Mouse (Mus musculus) ES-E14 (cell line): ENCODE measurements around the gene Sema3f. TPM values are rescaled to one million over a fixed set of nuclear protein-coding genes. Genes with fewer than 3 reads are reported as not detected.

ENCODE experiments used
- DNase-seq: peaks from one replicate; pipeline ENCODE4 v3.0.0-alpha.2; 2013; ENCODE audit warnings: low read depth, low spot score
- H3K27ac ChIP-seq: 2 replicates; pipeline ENCODE4 v1.5.1; 2012; ENCODE audit warnings: low read depth, mild to moderate bottlenecking, low read length, moderate library complexity, mixed read lengths; ENCODE audit not compliant: poor library complexity, insufficient read depth, severe bottlenecking
- H3K36me3 ChIP-seq: 2 replicates; pipeline ENCODE4 v1.6.1; 2012; ENCODE audit warnings: mild to moderate bottlenecking, low read length, moderate library complexity, mixed read lengths; ENCODE audit not compliant: control insufficient read depth, poor library complexity, insufficient read depth, severe bottlenecking
- H3K4me1 ChIP-seq, 2 experiments: fragments of 150-350 bp in 1 of 2; sonication (generic) in 1 of 2; 2 replicates each; pipeline ENCODE4 v1.6.1; 2012; ENCODE audit warnings: low read length in 2 of 2, mild to moderate bottlenecking in 1 of 2, mixed read lengths in 1 of 2; ENCODE audit not compliant: control insufficient read depth in 2 of 2, insufficient read depth in 2 of 2, poor library complexity in 1 of 2
- H3K4me3 ChIP-seq, 2 experiments: fragments of 150-350 bp in 1 of 2; sonication (generic) in 1 of 2; 2 replicates each; pipeline ENCODE4 v1.5.1; 2012; ENCODE audit warnings: low read length in 2 of 2, low read depth in 1 of 2, mild to moderate bottlenecking in 1 of 2, mixed read lengths in 1 of 2; ENCODE audit not compliant: insufficient read depth in 1 of 2, poor library complexity in 1 of 2, severe bottlenecking in 1 of 2
- H3K9ac ChIP-seq: 2 replicates; pipeline ENCODE4 v1.6.1; 2012; ENCODE audit warnings: low read depth, mild to moderate bottlenecking, low read length, mixed read lengths; ENCODE audit not compliant: poor library complexity, insufficient read depth, severe bottlenecking
- H3K9me3 ChIP-seq: fragments of 150-350 bp; sonication (generic); 2 replicates; pipeline ENCODE4 v1.6.1; 2012; ENCODE audit warnings: low read depth, mild to moderate bottlenecking, low read length; ENCODE audit not compliant: control insufficient read depth, insufficient read depth
- CHD2 ChIP-seq: IDR thresholded peaks from 2 replicates; pipeline ENCODE4 v1.6.1; 2014; ENCODE audit warnings: mild to moderate bottlenecking, low read depth, low read length, inconsistent platforms
- HCFC1 ChIP-seq: IDR thresholded peaks from 2 replicates; pipeline ENCODE4 v1.6.1; 2012; ENCODE audit warnings: low read length, inconsistent platforms, borderline replicate concordance; ENCODE audit not compliant: insufficient read depth
- MAFK ChIP-seq: IDR thresholded peaks from 2 replicates; pipeline ENCODE4 v1.6.1; 2014; ENCODE audit warnings: mild to moderate bottlenecking, low read depth, low read length, inconsistent platforms; ENCODE audit not compliant: insufficient read depth
- ZC3H11A ChIP-seq: IDR thresholded peaks from 2 replicates; pipeline ENCODE4 v1.6.1; 2012; ENCODE audit warnings: low read depth, mild to moderate bottlenecking, inconsistent platforms, low read length, borderline replicate concordance
- ZNF384 ChIP-seq: IDR thresholded peaks from 2 replicates; pipeline ENCODE4 v1.6.1; 2012; ENCODE audit warnings: low read depth, low read length, inconsistent platforms
- in situ Hi-C, 2 experiments: fragments of 600-800 bp; cut with MboI; formaldehyde crosslinking; loops; one replicate each; pipeline ENCODE4 v1.15.1; 2025; ENCODE audit warnings: low sequenced_read_pairs in 2 of 2, inconsistent platforms in 1 of 2; ENCODE audit not compliant: unreplicated experiment in 2 of 2
- total RNA-seq: library from RNA; depleted of rRNA; stranded (reverse); fragments of 300-350 nt; gene quantifications from 2 replicates; pipeline ENCODE4 v1.2.3, GENCODE M21; 2012

The Sema3f gene
- total RNA-seq, 1 experiment = 11.6 TPM

GRCm38 (mm10) chr9:107668916-107669315, 41.4 kb downstream of the Sema3f start:
- no peak overlapping the region for H3K27ac ChIP-seq
- H3K36me3 ChIP-seq = no peaks in the 10 kb centered on the region
- no peak overlapping the region for H3K4me3 ChIP-seq
- in situ Hi-C loops = no loop called here
- no peak for TF ChIP-seq HCFC1
- no peak for TF ChIP-seq ZC3H11A
- TF ChIP-seq CHD2 = no peak
- no peak for TF ChIP-seq MAFK
- TF ChIP-seq ZNF384 = no peak
- no peak for DNase-seq
- no peaks in the 10 kb centered on the region for H3K9me3 ChIP-seq
- H3K9ac ChIP-seq = no peak overlapping the region
- H3K4me1 ChIP-seq = peaks cover 0 to 5% of the 10 kb centered on the region in 2 experiments; a peak in 1 of 4 replicates

DNA sequence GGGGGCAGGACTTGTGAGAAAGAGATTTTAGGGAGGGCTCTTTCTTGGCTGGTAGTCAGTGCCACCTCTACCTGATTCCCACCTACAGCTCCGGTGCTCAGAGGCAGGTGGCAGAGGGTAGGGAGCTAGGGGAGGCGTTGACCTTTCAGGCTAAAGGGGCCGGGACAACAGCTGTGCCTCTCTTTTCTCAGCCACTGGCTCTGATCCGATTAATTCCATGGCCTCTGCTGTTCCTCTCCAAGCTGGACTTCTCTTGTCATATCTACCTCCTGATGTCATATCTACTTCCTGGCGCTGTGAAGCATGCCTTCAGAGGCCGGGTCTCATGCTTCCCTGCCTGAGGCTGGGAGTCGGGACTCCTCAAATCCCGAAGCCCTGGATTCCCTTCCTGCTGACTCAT, 42.3 kb downstream of the Sema3f start:
- no peak overlapping the region for H3K9ac ChIP-seq
- H3K9me3 ChIP-seq = no peaks in the 10 kb centered on the region
- DNase-seq = no peak
- no peak overlapping the region for H3K27ac ChIP-seq
- no peak overlapping the region for H3K4me3 ChIP-seq
- H3K36me3 ChIP-seq = no peaks in the 10 kb centered on the region
- in situ Hi-C loops = no loop called here
- TF ChIP-seq HCFC1 (no peak), ZNF384 (no peak), MAFK (no peak), ZC3H11A (no peak), CHD2 (no peak)
- peaks cover 0 to 12% of the 10 kb centered on the region in 2 experiments; a peak in 1 of 4 replicates for H3K4me1 ChIP-seq

DNA sequence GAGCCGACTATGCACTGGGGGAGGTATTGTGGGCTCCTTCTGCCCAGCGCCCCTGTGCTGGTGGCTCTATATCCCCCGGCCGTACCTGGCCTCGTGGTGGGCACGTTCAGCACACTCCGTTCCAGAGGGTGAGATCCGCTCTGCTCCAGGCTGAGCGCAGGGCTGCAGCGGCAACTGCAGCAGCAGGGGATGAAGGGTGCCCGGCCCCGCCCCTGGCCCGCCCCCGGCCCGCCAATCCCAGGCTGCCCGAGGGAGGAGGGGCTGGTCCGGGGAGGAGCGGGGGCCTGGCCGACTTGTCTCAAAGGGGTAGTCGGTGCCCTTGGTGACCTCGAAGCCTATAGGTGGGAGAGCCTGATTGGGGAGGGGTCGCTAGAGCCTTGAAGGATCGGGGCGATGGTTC, 43.1 kb downstream of the Sema3f start:
- DNase-seq = peak; percentile 54
- H3K9me3 ChIP-seq = no peaks in the 10 kb centered on the region
- TF ChIP-seq CHD2 (no peak), ZC3H11A (no peak), HCFC1 (no peak), MAFK (no peak), ZNF384 (no peak)
- H3K4me1 ChIP-seq = peaks cover 0 to 13% of the 10 kb centered on the region in 2 experiments; a peak in 1 of 4 replicates
- in situ Hi-C loops = no loop called here
- H3K9ac ChIP-seq = peak overlapping the region; percentile 9; the same call in 1 of the 2 replicates
- peak overlapping the region; percentile 62 to 63 for H3K4me3 ChIP-seq
- H3K36me3 ChIP-seq = no peaks in the 10 kb centered on the region
- no peak overlapping the region for H3K27ac ChIP-seq

DNA sequence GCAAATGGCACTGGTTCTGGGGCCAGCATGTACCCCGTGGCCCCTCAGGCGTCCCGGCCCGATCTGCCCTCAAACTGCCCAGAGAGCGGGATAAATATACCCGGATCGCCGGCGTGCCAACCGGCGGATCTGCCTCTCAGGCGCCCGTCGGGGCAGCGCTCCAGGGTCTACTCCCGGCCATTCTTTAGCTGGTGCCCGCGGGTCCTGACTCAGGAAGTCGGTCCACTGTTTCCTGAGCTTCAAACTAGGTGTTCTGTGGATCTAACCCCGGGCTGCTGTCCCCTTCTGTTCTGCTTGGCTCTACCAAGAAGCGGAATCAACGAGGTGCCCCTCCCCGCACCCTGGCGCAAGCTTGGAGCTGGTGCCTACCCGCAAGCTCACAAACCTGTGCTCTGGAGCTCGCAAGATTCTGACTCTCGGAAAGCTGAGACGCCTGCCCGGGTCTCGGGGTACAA, 43.5 kb downstream of the Sema3f start:
- Histone ChIP-seq H3K4me3 (peak overlapping the region; percentile 62 to 63), H3K36me3 (no peaks in the 10 kb centered on the region), H3K9me3 (no peaks in the 10 kb centered on the region), H3K4me1 (peaks cover 0 to 13% of the 10 kb centered on the region in 2 experiments; a peak in 1 of 4 replicates), H3K27ac (no peak overlapping the region), H3K9ac (peak overlapping the region; percentile 9)
- in situ Hi-C loops = no loop called here
- no peak for DNase-seq
- no peak for TF ChIP-seq ZC3H11A

GRCm38 (mm10) chr9:107665308-107665707, 45.0 kb downstream of the Sema3f start:
- Histone ChIP-seq H3K4me1 (peaks cover 0 to 13% of the 10 kb centered on the region in 2 experiments; a peak in 1 of 4 replicates), H3K36me3 (no peaks in the 10 kb centered on the region), H3K9ac (no peak overlapping the region), H3K4me3 (no peak overlapping the region), H3K27ac (no peak overlapping the region), H3K9me3 (no peaks in the 10 kb centered on the region)
- in situ Hi-C loops = no loop called here
- no peak for DNase-seq
- no peak for TF ChIP-seq ZC3H11A
- TF ChIP-seq CHD2 = no peak
